Mouse (Mus musculus) cortical plate, adult 2 months (tissue): ENCODE measurements around the gene Thada. TPM values are rescaled to one million over a fixed set of nuclear protein-coding genes. Genes with fewer than 3 reads are reported as not detected.

ENCODE experiments used
- H3K27ac ChIP-seq: fragments of 200-500 bp; 2 replicates; pipeline ENCODE4 v1.5.1; 2012; ENCODE audit warnings: low read length, control low read depth, inconsistent platforms; ENCODE audit not compliant: insufficient read depth
- H3K4me1 ChIP-seq: fragments of 200-500 bp; 2 replicates; pipeline ENCODE4 v1.6.1; 2011; ENCODE audit warnings: low read length; ENCODE audit not compliant: control insufficient read depth, insufficient read depth
- H3K4me3 ChIP-seq: fragments of 200-500 bp; 2 replicates; pipeline ENCODE4 v1.5.1; 2011; ENCODE audit warnings: mild to moderate bottlenecking, low read length, control low read depth; ENCODE audit not compliant: insufficient read depth
- CTCF ChIP-seq: fragments of 200-500 bp; IDR thresholded peaks from 2 replicates; pipeline ENCODE4 v1.5.1; 2011; ENCODE audit warnings: mild to moderate bottlenecking, control low read depth, low read length; ENCODE audit not compliant: insufficient read depth; ENCODE audit errors: extremely low read depth
- POLR2A ChIP-seq: fragments of 200-500 bp; IDR thresholded peaks from 2 replicates; pipeline ENCODE4 v1.6.1; 2011; ENCODE audit warnings: mild to moderate bottlenecking, low read length, control low read depth; ENCODE audit not compliant: insufficient read depth; ENCODE audit errors: extremely low read depth
- polyA plus RNA-seq: library from polyadenylated mRNA; depleted of rRNA; stranded (reverse); fragments of >200 nt; gene quantifications from 2 replicates; pipeline ENCODE4 v1.2.3, GENCODE M21; 2012

Thada gene
- polyA plus RNA-seq, 1 experiment: 5.2 TPM

GRCm38 (mm10) chr17:84478276-84478675 lies 12.3 kb upstream of the Thada start:
- TF ChIP-seq CTCF (no peak), POLR2A (no peak)
- Histone ChIP-seq H3K4me1 (no peaks in the 10 kb centered on the region), H3K4me3 (no peak overlapping the region), H3K27ac (no peak overlapping the region)

- H3K4me3 ChIP-seq: no peak overlapping the region
- no peaks in the 10 kb centered on the region for H3K4me1 ChIP-seq
- H3K27ac ChIP-seq: no peak overlapping the region
- TF ChIP-seq POLR2A: no peak
- TF ChIP-seq CTCF: no peak
Measured at GRCm38 (mm10) chr17:84477176-84477575, 11.2 kb upstream of the Thada start.

- TF ChIP-seq POLR2A (no peak), CTCF (peak; percentile 52)
- Histone ChIP-seq H3K27ac (no peak overlapping the region), H3K4me1 (no peaks in the 10 kb centered on the region), H3K4me3 (no peak overlapping the region)
Measured at GRCm38 (mm10) chr17:84474312-84474711, 8.3 kb upstream of the Thada start.

- no peak for TF ChIP-seq CTCF
- TF ChIP-seq POLR2A: no peak
Measured at GRCm38 (mm10) chr17:84435012-84435411, 31.0 kb downstream of the Thada start.

GRCm38 (mm10) chr17:84434233-84434632 lies 31.8 kb downstream of the Thada start:
- Histone ChIP-seq H3K27ac (no peak overlapping the region), H3K4me1 (no peaks in the 10 kb centered on the region), H3K4me3 (no peak overlapping the region)
- TF ChIP-seq CTCF: no peak
- TF ChIP-seq POLR2A: no peak

More at GRCm38 (mm10) chr17:84435012-84435411, 31.0 kb downstream of the Thada start:
- Histone ChIP-seq H3K27ac (no peak overlapping the region), H3K4me1 (no peaks in the 10 kb centered on the region), H3K4me3 (no peak overlapping the region)

GRCm38 (mm10) chr17:84431991-84432390 lies 34.0 kb downstream of the Thada start:
- TF ChIP-seq CTCF: no peak
- no peak for TF ChIP-seq POLR2A

GRCm38 (mm10) chr17:84424258-84424657 lies 41.7 kb downstream of the Thada start:
- Histone ChIP-seq H3K4me1 (no peaks in the 10 kb centered on the region), H3K4me3 (no peak overlapping the region), H3K27ac (no peak overlapping the region)
- no peak for TF ChIP-seq CTCF
- TF ChIP-seq POLR2A: no peak

More at GRCm38 (mm10) chr17:84431991-84432390, 34.0 kb downstream of the Thada start:
- Histone ChIP-seq H3K27ac (no peak overlapping the region), H3K4me1 (no peaks in the 10 kb centered on the region), H3K4me3 (no peak overlapping the region)

- Histone ChIP-seq H3K27ac (no peak overlapping the region), H3K4me1 (no peaks in the 10 kb centered on the region), H3K4me3 (no peak overlapping the region)
- TF ChIP-seq POLR2A: no peak
- no peak for TF ChIP-seq CTCF
Measured at GRCm38 (mm10) chr17:84422916-84423315, 43.1 kb downstream of the Thada start.

GRCm38 (mm10) chr17:84422001-84422785 lies 43.8 kb downstream of the Thada start:
- Histone ChIP-seq H3K27ac (no peak overlapping the region), H3K4me1 (no peaks in the 10 kb centered on the region), H3K4me3 (no peak overlapping the region)
- no peak for TF ChIP-seq POLR2A
- no peak for TF ChIP-seq CTCF

GRCm38 (mm10) chr17:84421042-84421441 lies 45.0 kb downstream of the Thada start:
- no peak overlapping the region for H3K4me3 ChIP-seq

GRCm38 (mm10) chr17:84420276-84420639 lies 45.7 kb downstream of the Thada start:
- TF ChIP-seq POLR2A: no peak
- no peak for TF ChIP-seq CTCF
- Histone ChIP-seq H3K4me1 (no peaks in the 10 kb centered on the region), H3K4me3 (no peak overlapping the region), H3K27ac (no peak overlapping the region)

More at GRCm38 (mm10) chr17:84421042-84421441, 45.0 kb downstream of the Thada start:
- Histone ChIP-seq H3K27ac (no peak overlapping the region), H3K4me1 (no peaks in the 10 kb centered on the region)
- TF ChIP-seq CTCF (peak; percentile 23; the same call in 1 of the 2 replicates), POLR2A (no peak)
